In genomic region chr9:18473324-18474128, GRCm38 (mm10) we compare ENCODE assay signal across 8 mouse cellular contexts. TPM values are rescaled to one million over a fixed set of nuclear protein-coding genes. Genes with fewer than 3 reads are reported as not detected.
DNase-seq lines count a peak whose midpoint lies in the region; ATAC-seq lines count a peak whose summit lies in the region.

No protein-coding gene starts in this region.

- H3K9me3 ChIP-seq in hindbrain, embryonic 13.5 days = no peaks in the 10 kb centered on the region

- peak overlapping the region; percentile 83 for H3K9ac ChIP-seq in hindbrain, embryonic 13.5 days

- ATAC-seq in hindbrain, embryonic 13.5 days (ENCODE audit: low FRiP score) = peak; percentile 98

- DNase-seq in ZHBTc4 (ENCODE audit: low read depth, low spot score) = peak; percentile 92
- DNase-seq in cerebellum, postnatal 36 days = peak; percentile 53
- DNase-seq in frontal cortex, postnatal 25 days (ENCODE audit: low spot score in 2 of 2) = peak; percentile 24 to 58
- peak; percentile 67 to 69 for DNase-seq in layer of hippocampus, postnatal 14 days (ENCODE audit: low spot score in 2 of 2)
- peak; percentile 84 for DNase-seq in lung, postnatal 10 days
- DNase-seq in ovary, postnatal 14 days (ENCODE audit: low spot score) = peak; percentile 52
- peak; percentile 66 to 76 for DNase-seq in thymus, postnatal 10 days (ENCODE audit: low spot score in 2 of 2)

- H3K4me3 ChIP-seq in hindbrain, embryonic 13.5 days = peak overlapping the region; percentile 68

- peaks cover 18% of the 10 kb centered on the region for H3K36me3 ChIP-seq in hindbrain, embryonic 13.5 days

- WGBS in hindbrain, embryonic 13.5 days = 5% methylated on average over 39 of the region's 39 CpGs

- peak overlapping the region; percentile 96 for H3K27ac ChIP-seq in hindbrain, embryonic 13.5 days

- peaks cover 6% of the 10 kb centered on the region; the same call in 1 of the 2 replicates for H3K27me3 ChIP-seq in hindbrain, embryonic 13.5 days

- peaks cover 18% of the 10 kb centered on the region for H3K4me1 ChIP-seq in hindbrain, embryonic 13.5 days (replicated peaks)

- H3K4me2 ChIP-seq in hindbrain, embryonic 13.5 days = peak overlapping the region; percentile 64

RNA-seq across cellular contexts. Expression of gene Zfp558, which starts 4.5 kb away (rescaled TPM):
- polyA plus RNA-seq in hindbrain, embryonic 13.5 days (2015; fragmentation: Nextera tagmentation; extraction: Ambion mirVana) = 39.3 and 42.1 TPM in 2 replicates
- 1 to 10 TPM; 3.5 to 3.8 TPM for total RNA-seq in layer of hippocampus, postnatal 14 days (2021)

RNA-seq across cellular contexts. Expression of gene Mbd3l1, which starts 4.6 kb away (rescaled TPM):
- not detected in 2 replicates for polyA plus RNA-seq in hindbrain, embryonic 13.5 days (2015; fragmentation: Nextera tagmentation; extraction: Ambion mirVana)
- total RNA-seq in layer of hippocampus, postnatal 14 days (2021) = not detected

RNA-seq across cellular contexts. Expression of gene Mbd3l2, which starts 43.1 kb away (rescaled TPM):
- polyA plus RNA-seq in hindbrain, embryonic 13.5 days (2015; fragmentation: Nextera tagmentation; extraction: Ambion mirVana) = 0.08 TPM in 1 of 2 replicates, not detected in the other
- total RNA-seq in layer of hippocampus, postnatal 14 days (2021) = not detected

Comparison
In these comparisons a context has a peak if more than half of its experiments do, and no peak if none do; other contexts are left out.
1. Peak in every context shown above with its lines: DNase-seq, ATAC-seq, H3K4me3 ChIP-seq and H3K27ac ChIP-seq.
2. DNase-seq: peak in every context shown above with its lines; median percentile 92 in ZHBTc4; 84 in lung, postnatal 10 days; 71 in thymus, postnatal 10 days; 68 in layer of hippocampus, postnatal 14 days; 53 in cerebellum, postnatal 36 days; 52 in ovary, postnatal 14 days; 41 in frontal cortex, postnatal 25 days.